Comparison of ENCODE assay signal across 9 mouse cellular contexts in genomic region chr6:141487266-141487665, GRCm38 (mm10). TPM values are rescaled to one million over a fixed set of nuclear protein-coding genes. Genes with fewer than 3 reads are reported as not detected.
A peak's percentile ranks its signal among the peaks of the same experiment; 100 is the strongest.
DNase-seq lines count a peak whose midpoint lies in the region; ATAC-seq lines count a peak whose summit lies in the region.
"Had no signal": no experiment of that assay in that cellular context is flagged by ENCODE, and none has a peak within 500 bp of the region (broad histone marks: within the 10 kb centered on the region; RNA-seq: fewer than 3 reads in every experiment).

No protein-coding gene starts in this region.

- no peak overlapping the region for H3K27ac ChIP-seq in forebrain, embryonic 11.5 days (ENCODE audit: low read depth, low read length)
- H3K27ac ChIP-seq in forebrain, embryonic 10.5 days: no peak overlapping the region
- H3K27ac ChIP-seq in neural tube, embryonic 11.5 days (ENCODE audit: low read depth, low read length): no peak overlapping the region
- H3K27ac ChIP-seq in hindbrain, embryonic 14.5 days: no peak overlapping the region
- H3K27ac ChIP-seq in midbrain, embryonic 15.5 days: no peak overlapping the region

- peak; percentile 53 for DNase-seq in forebrain, embryonic 11.5 days (ENCODE audit: low spot score)
- DNase-seq in forebrain, embryonic 10.5 days (ENCODE audit: extremely low spot score, low spot score): no peak
- peak; percentile 24 for DNase-seq in neural tube, embryonic 11.5 days (ENCODE audit: low spot score)
- no peak for DNase-seq in neural tube, embryonic 10.5 days (ENCODE audit: extremely low spot score, low spot score)
- peak; percentile 67 for DNase-seq in hindbrain, embryonic 14.5 days (ENCODE audit: low spot score)
- no peak for DNase-seq in gastrocnemius, postnatal 4 days (ENCODE audit: low spot score in 2 of 2)
- DNase-seq in thymus, postnatal 14 days: no peak

- no peak overlapping the region for H3K4me3 ChIP-seq in forebrain, embryonic 11.5 days (ENCODE audit: low read depth, low read length)
- no peak overlapping the region for H3K4me3 ChIP-seq in forebrain, embryonic 10.5 days
- no peak overlapping the region for H3K4me3 ChIP-seq in neural tube, embryonic 11.5 days (ENCODE audit: low read depth, low read length)
- H3K4me3 ChIP-seq in hindbrain, embryonic 14.5 days (replicated peaks; ENCODE audit: low read length): no peak overlapping the region
- no peak overlapping the region for H3K4me3 ChIP-seq in midbrain, embryonic 15.5 days

- no peaks in the 10 kb centered on the region for H3K9me3 ChIP-seq in forebrain, embryonic 11.5 days (ENCODE audit: control insufficient read depth, low read length)
- H3K9me3 ChIP-seq in forebrain, embryonic 10.5 days: no peaks in the 10 kb centered on the region
- H3K9me3 ChIP-seq in neural tube, embryonic 11.5 days (ENCODE audit: control insufficient read depth, low read length): no peaks in the 10 kb centered on the region
- H3K9me3 ChIP-seq in hindbrain, embryonic 14.5 days (ENCODE audit: control insufficient read depth, low read length): no peaks in the 10 kb centered on the region
- no peaks in the 10 kb centered on the region for H3K9me3 ChIP-seq in midbrain, embryonic 15.5 days

- no peak overlapping the region for H3K4me2 ChIP-seq in forebrain, embryonic 11.5 days (ENCODE audit: low read depth, low read length, severe bottlenecking)
- no peak overlapping the region for H3K4me2 ChIP-seq in neural tube, embryonic 11.5 days (ENCODE audit: low read depth)
- H3K4me2 ChIP-seq in hindbrain, embryonic 14.5 days (replicated peaks): no peak overlapping the region
- no peak overlapping the region for H3K4me2 ChIP-seq in midbrain, embryonic 15.5 days

- H3K4me1 ChIP-seq in forebrain, embryonic 11.5 days (replicated peaks; ENCODE audit: control insufficient read depth, insufficient read depth, low read length): no peaks in the 10 kb centered on the region
- peaks cover 4% of the 10 kb centered on the region; the same call in 1 of the 2 replicates for H3K4me1 ChIP-seq in forebrain, embryonic 10.5 days
- H3K4me1 ChIP-seq in neural tube, embryonic 11.5 days (ENCODE audit: control insufficient read depth, insufficient read depth, low read length): no peaks in the 10 kb centered on the region
- H3K4me1 ChIP-seq in hindbrain, embryonic 14.5 days (replicated peaks; ENCODE audit: control insufficient read depth, insufficient read depth, low read length): no peaks in the 10 kb centered on the region
- no peaks in the 10 kb centered on the region for H3K4me1 ChIP-seq in midbrain, embryonic 15.5 days

- 72% methylated on average over 7 of the region's 7 CpGs for WGBS in forebrain, embryonic 11.5 days
- 74% methylated on average over 7 of the region's 7 CpGs for WGBS in forebrain, embryonic 10.5 days
- WGBS in neural tube, embryonic 11.5 days: 81% methylated on average over 7 of the region's 7 CpGs
- WGBS in hindbrain, embryonic 14.5 days: 74% methylated on average over 7 of the region's 7 CpGs
- WGBS in midbrain, embryonic 15.5 days: 69% methylated on average over 7 of the region's 7 CpGs

- H3K9ac ChIP-seq in forebrain, embryonic 11.5 days (ENCODE audit: low read length): no peak overlapping the region
- no peak overlapping the region for H3K9ac ChIP-seq in neural tube, embryonic 11.5 days (ENCODE audit: low read length)
- H3K9ac ChIP-seq in hindbrain, embryonic 14.5 days: no peak overlapping the region
- no peak overlapping the region for H3K9ac ChIP-seq in midbrain, embryonic 15.5 days

- H3K36me3 ChIP-seq in forebrain, embryonic 11.5 days (ENCODE audit: control insufficient read depth, insufficient read depth, low read length): no peaks in the 10 kb centered on the region
- no peaks in the 10 kb centered on the region for H3K36me3 ChIP-seq in forebrain, embryonic 10.5 days (replicated peaks)
- no peaks in the 10 kb centered on the region for H3K36me3 ChIP-seq in neural tube, embryonic 11.5 days (ENCODE audit: control insufficient read depth, insufficient read depth, low read length)
- H3K36me3 ChIP-seq in hindbrain, embryonic 14.5 days (replicated peaks; ENCODE audit: control insufficient read depth, insufficient read depth): no peaks in the 10 kb centered on the region
- H3K36me3 ChIP-seq in midbrain, embryonic 15.5 days (replicated peaks): no peaks in the 10 kb centered on the region
- H3K36me3 ChIP-seq: G1E had no signal

- ATAC-seq in forebrain, embryonic 11.5 days (replicated peaks; ENCODE audit: low FRiP score): peak; percentile 40
- peak; percentile 56; the same call in 1 of the 2 replicates for ATAC-seq in neural tube, embryonic 11.5 days (ENCODE audit: insufficient read depth, low FRiP score, low TSS enrichment)
- ATAC-seq in hindbrain, embryonic 14.5 days (ENCODE audit: low FRiP score): peak; percentile 59; the same call in 1 of the 2 replicates
- ATAC-seq in midbrain, embryonic 15.5 days (replicated peaks): peak; percentile 75

- no peaks in the 10 kb centered on the region for H3K27me3 ChIP-seq in forebrain, embryonic 11.5 days (ENCODE audit: control insufficient read depth, insufficient read depth, low read length)
- peaks cover 6% of the 10 kb centered on the region; the same call in 1 of the 2 replicates for H3K27me3 ChIP-seq in forebrain, embryonic 10.5 days (ENCODE audit: poor library complexity, severe bottlenecking)
- no peaks in the 10 kb centered on the region for H3K27me3 ChIP-seq in neural tube, embryonic 11.5 days (ENCODE audit: control insufficient read depth, insufficient read depth, low read length)
- H3K27me3 ChIP-seq in hindbrain, embryonic 14.5 days (ENCODE audit: control insufficient read depth, insufficient read depth, low read length): no peaks in the 10 kb centered on the region
- H3K27me3 ChIP-seq in midbrain, embryonic 15.5 days (replicated peaks): no peaks in the 10 kb centered on the region

RNA-seq across cellular contexts. Expression of gene Slco1c1, which starts 36.9 kb away (rescaled TPM):
- 0.39 and 1.1 TPM in 2 replicates for polyA plus RNA-seq in forebrain, embryonic 11.5 days (2014; fragmentation: Nextera tagmentation; extraction: Ambion mirVana)
- 0.18 and 0.20 TPM in 2 replicates for polyA plus RNA-seq in forebrain, embryonic 10.5 days (2016; fragmentation: Nextera tagmentation; extraction: Ambion mirVana)
- polyA plus RNA-seq in neural tube, embryonic 11.5 days (2014; fragmentation: Nextera tagmentation; extraction: Ambion mirVana): 0.77 and 0.85 TPM in 2 replicates
- polyA plus RNA-seq in hindbrain, embryonic 14.5 days (2014; fragmentation: Nextera tagmentation; extraction: Ambion mirVana): 22.5 and 23.5 TPM in 2 replicates
- 15.7 and 16.1 TPM in 2 replicates for polyA plus RNA-seq in midbrain, embryonic 15.5 days (2015; fragmentation: Nextera tagmentation; extraction: Ambion mirVana)
- total RNA-seq in gastrocnemius, postnatal 4 days (2021): under 1 TPM; 0.10 to 0.27 TPM
- polyA plus RNA-seq: G1E had no signal

Comparison
In these comparisons a context has a peak if more than half of its experiments do, and no peak if none do; other contexts are left out.
1. DNase-seq: peak in forebrain, embryonic 11.5 days (single experiment), neural tube, embryonic 11.5 days (single experiment) and hindbrain, embryonic 14.5 days (single experiment); none in forebrain, embryonic 10.5 days (single experiment), neural tube, embryonic 10.5 days (single experiment), gastrocnemius, postnatal 4 days (0 of 2) and thymus, postnatal 14 days (single experiment).
2. Peak in every context shown above with its lines, with median percentiles within 50 percentile points of each other: ATAC-seq.